Mouse (Mus musculus) MEL (cell line): Measurements from ENCODE around the gene Olfr1150-ps1.

Experiments used
- MAX ChIP-seq: IDR thresholded peaks from 2 replicates; pipeline ENCODE4 v1.6.1; 2011; ENCODE audit warnings: low read length, improper control_type of control experiment
- MAZ ChIP-seq: IDR thresholded peaks from 2 replicates; pipeline ENCODE4 v1.6.1; 2012; ENCODE audit warnings: low read depth, mild to moderate bottlenecking, inconsistent platforms, low read length, improper control_type of control experiment
- POLR2A ChIP-seq, 2 experiments: IDR thresholded peaks; 2 replicates each; pipeline ENCODE4 v1.6.1; 2011 to 2012; ENCODE audit warnings: low read length in 2 of 2, mild to moderate bottlenecking in 2 of 2, control low read depth in 1 of 2, improper control_type of control experiment in 1 of 2, low read depth in 1 of 2, moderate library complexity in 1 of 2; ENCODE audit not compliant: control insufficient read depth in 1 of 2, insufficient read depth in 1 of 2, poor library complexity in 1 of 2

- TF ChIP-seq MAZ = no peak
- no peak for TF ChIP-seq MAX
- TF ChIP-seq POLR2A (IDR thresholded peaks at IDR 0.05; ENCODE audit: control insufficient read depth in 1 of 2, insufficient read depth in 1 of 2, low read depth in 1 of 2, low read length in 2 of 2, poor library complexity in 1 of 2) = no peak
Measured at GRCm38 (mm10) chr2:87800292-87800691, 43.5 kb upstream of the Olfr1150-ps1 start, which contains the start of gene Olfr1143.
